Mouse (Mus musculus) cortical plate, adult 2 months (tissue): ENCODE results near the gene Pde9a.

Source experiments
- CTCF ChIP-seq: fragments of 200-500 bp; IDR thresholded peaks from 2 replicates; pipeline ENCODE4 v1.5.1; 2011; ENCODE audit warnings: mild to moderate bottlenecking, control low read depth, low read length; ENCODE audit not compliant: insufficient read depth; ENCODE audit errors: extremely low read depth
- POLR2A ChIP-seq: fragments of 200-500 bp; IDR thresholded peaks from 2 replicates; pipeline ENCODE4 v1.6.1; 2011; ENCODE audit warnings: mild to moderate bottlenecking, low read length, control low read depth; ENCODE audit not compliant: insufficient read depth; ENCODE audit errors: extremely low read depth

DNA sequence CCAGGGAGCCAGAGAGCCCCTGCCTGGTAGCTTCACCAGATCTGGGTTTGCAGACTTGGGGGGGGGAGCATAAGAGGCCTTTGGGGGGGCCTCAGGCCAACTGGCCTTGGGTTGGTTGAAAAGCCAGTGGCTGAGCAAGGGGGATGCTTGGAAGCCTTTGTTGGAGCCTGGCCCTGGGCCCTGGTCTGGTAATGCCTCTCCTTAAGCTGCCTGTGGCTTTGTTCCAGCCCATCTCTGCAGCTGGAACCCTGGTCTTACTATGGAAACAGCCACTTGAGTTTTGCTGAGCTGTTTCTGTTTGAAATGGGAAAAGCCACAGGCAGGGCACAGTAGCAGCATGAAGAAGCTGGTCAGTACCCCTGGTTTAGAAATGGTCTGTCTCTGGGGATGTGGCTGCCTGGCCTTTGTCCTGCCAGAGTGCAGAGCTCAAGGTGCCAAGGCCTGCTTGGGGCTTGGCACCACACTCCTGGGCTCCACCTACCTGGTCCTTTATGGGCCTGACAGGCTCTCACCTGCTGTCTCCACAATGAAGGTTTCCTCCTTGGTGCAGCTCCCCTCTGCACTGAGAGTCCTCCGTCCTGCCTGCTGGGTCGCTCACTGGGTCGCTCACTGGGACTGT lies 3.5 kb downstream of the Pde9a start:
- TF ChIP-seq CTCF (no peak), POLR2A (no peak)
